Mouse (Mus musculus) CH12.LX (cell line): ENCODE measurements around the gene Spty2d1. TPM values are rescaled to one million over a fixed set of nuclear protein-coding genes. Genes with fewer than 3 reads are reported as not detected.

Source experiments
- polyA plus RNA-seq: library from polyadenylated mRNA; unstranded; fragments of >175 nt; gene quantifications from 2 replicates; pipeline ENCODE4 v1.2.1, GENCODE M21; 2012; ENCODE audit warnings: low read depth; ENCODE audit not compliant: insufficient read length
- total RNA-seq, 2 experiments: library from RNA; depleted of rRNA; stranded (reverse); fragments of 300-350 nt in 1 of 2; fragments of >200 nt in 1 of 2; gene quantifications; 2 replicates each; pipeline ENCODE4 v1.2.3; 2012 to 2014

Gene Spty2d1
- total and polyA plus RNA-seq, 3 experiments: 10.5 to 32.6 (median 22.9) TPM

Other genes starting within 250 kb of the Spty2d1 start
- gene Hps5, start 212.3 kb downstream of the Spty2d1 start, total RNA-seq (2012; rRNA removed): 21.9 and 26.0 TPM in 2 replicates
- gene Hps5, start 212.3 kb downstream of the Spty2d1 start, total RNA-seq (2014; rRNA removed): 17.8 and 20.3 TPM in 2 replicates
- 17.2 and 20.8 TPM in 2 replicates for gene Hps5, start 212.3 kb downstream of the Spty2d1 start, polyA plus RNA-seq
- 79.2 and 103 TPM in 2 replicates for gene Gtf2h1, start 212.3 kb downstream of the Spty2d1 start, total RNA-seq (2012; rRNA removed)
- gene Gtf2h1, start 212.3 kb downstream of the Spty2d1 start, total RNA-seq (2014; rRNA removed): 161 and 198 TPM in 2 replicates
- gene Gtf2h1, start 212.3 kb downstream of the Spty2d1 start, polyA plus RNA-seq: 164 and 172 TPM in 2 replicates
- 702 and 970 TPM in 2 replicates for gene Ldha, start 166.9 kb downstream of the Spty2d1 start, total RNA-seq (2012; rRNA removed)
- gene Ldha, start 166.9 kb downstream of the Spty2d1 start, total RNA-seq (2014; rRNA removed): 1,007 and 1,199 TPM in 2 replicates
- 1,412 and 1,555 TPM in 2 replicates for gene Ldha, start 166.9 kb downstream of the Spty2d1 start, polyA plus RNA-seq
- gene Ldhc, start 147.2 kb downstream of the Spty2d1 start, total RNA-seq (2012; rRNA removed): not detected in 2 replicates
- gene Ldhc, start 147.2 kb downstream of the Spty2d1 start, total RNA-seq (2014; rRNA removed): not detected in 2 replicates
- not detected in 2 replicates for gene Ldhc, start 147.2 kb downstream of the Spty2d1 start, polyA plus RNA-seq
- 19.8 and 23.8 TPM in 2 replicates for gene Tsg101, start 88.4 kb downstream of the Spty2d1 start, total RNA-seq (2012; rRNA removed)
- gene Tsg101, start 88.4 kb downstream of the Spty2d1 start, total RNA-seq (2014; rRNA removed): 46.0 and 49.9 TPM in 2 replicates
- gene Tsg101, start 88.4 kb downstream of the Spty2d1 start, polyA plus RNA-seq: 84.1 and 93.5 TPM in 2 replicates
- 2.6 and 2.9 TPM in 2 replicates for gene Uevld, start 49.9 kb downstream of the Spty2d1 start, total RNA-seq (2012; rRNA removed)
- 4.6 and 5.2 TPM in 2 replicates for gene Uevld, start 49.9 kb downstream of the Spty2d1 start, total RNA-seq (2014; rRNA removed)
- 5.5 and 6.6 TPM in 2 replicates for gene Uevld, start 49.9 kb downstream of the Spty2d1 start, polyA plus RNA-seq
- gene Gm9999, start 24.8 kb downstream of the Spty2d1 start, total RNA-seq (2012; rRNA removed): not detected in 2 replicates
- not detected in 2 replicates for gene Gm9999, start 24.8 kb downstream of the Spty2d1 start, total RNA-seq (2014; rRNA removed)
- gene Gm9999, start 24.8 kb downstream of the Spty2d1 start, polyA plus RNA-seq: not detected in 2 replicates
- 0.29 and 0.30 TPM in 2 replicates for gene Tmem86a, start 42.2 kb upstream of the Spty2d1 start, total RNA-seq (2012; rRNA removed)
- 0.61 and 0.82 TPM in 2 replicates for gene Tmem86a, start 42.2 kb upstream of the Spty2d1 start, total RNA-seq (2014; rRNA removed)
- gene Tmem86a, start 42.2 kb upstream of the Spty2d1 start, polyA plus RNA-seq: 1.5 and 2.0 TPM in 2 replicates
- gene Ptpn5, start 125.3 kb upstream of the Spty2d1 start, total RNA-seq (2012; rRNA removed): 1.6 and 1.9 TPM in 2 replicates
- 0.90 TPM in 2 replicates for gene Ptpn5, start 125.3 kb upstream of the Spty2d1 start, total RNA-seq (2014; rRNA removed)
- 3.0 and 3.4 TPM in 2 replicates for gene Ptpn5, start 125.3 kb upstream of the Spty2d1 start, polyA plus RNA-seq
- not detected in 2 replicates for gene Mrgpra6, start 196.5 kb upstream of the Spty2d1 start, total RNA-seq (2012; rRNA removed)
- gene Mrgpra6, start 196.5 kb upstream of the Spty2d1 start, total RNA-seq (2014; rRNA removed): not detected in 2 replicates
- gene Mrgpra6, start 196.5 kb upstream of the Spty2d1 start, polyA plus RNA-seq: not detected in 2 replicates
- not detected in 2 replicates for gene Mrgpra9, start 244.4 kb upstream of the Spty2d1 start, total RNA-seq (2012; rRNA removed)
- not detected in 2 replicates for gene Mrgpra9, start 244.4 kb upstream of the Spty2d1 start, total RNA-seq (2014; rRNA removed)
- 0.26 TPM in 1 of 2 replicates, not detected in the other for gene Mrgpra9, start 244.4 kb upstream of the Spty2d1 start, polyA plus RNA-seq